Mouse (Mus musculus) olfactory bulb, adult 2 months (tissue): ENCODE results near the gene Slc9a3.

Source experiments
- CTCF ChIP-seq: fragments of 200-500 bp; IDR thresholded peaks from 2 replicates; pipeline ENCODE4 v1.5.1; 2012; ENCODE audit warnings: low read depth, mild to moderate bottlenecking, low read length, moderate library complexity; ENCODE audit not compliant: insufficient read depth
- POLR2A ChIP-seq: fragments of 200-500 bp; IDR thresholded peaks from 2 replicates; pipeline ENCODE4 v1.6.1; 2012; ENCODE audit warnings: mild to moderate bottlenecking, low read depth, low read length, moderate library complexity; ENCODE audit not compliant: insufficient read depth

GRCm38 (mm10) chr13:74107410-74107809 is 13.8 kb upstream of the Slc9a3 start:
- TF ChIP-seq CTCF (no peak), POLR2A (no peak)
